Mouse (Mus musculus) brain, adult 2 months (tissue): ENCODE data around the gene Skor1.
A peak's percentile ranks its signal among the peaks of the same experiment; 100 is the strongest.

Experiments
- DNase-seq: peaks from one replicate; pipeline ENCODE4 v3.0.0; 2011; ENCODE audit warnings: low read depth, low spot score

Gene Skor1

GRCm38 (mm10) chr9:63091971-63092528 lies 56.7 kb downstream of the Skor1 start:
- DNase-seq, result peak; percentile 77

- DNase-seq, result peak; percentile 13
Observed at GRCm38 (mm10) chr9:63091101-63091921, 57.5 kb downstream of the Skor1 start.

DNA sequence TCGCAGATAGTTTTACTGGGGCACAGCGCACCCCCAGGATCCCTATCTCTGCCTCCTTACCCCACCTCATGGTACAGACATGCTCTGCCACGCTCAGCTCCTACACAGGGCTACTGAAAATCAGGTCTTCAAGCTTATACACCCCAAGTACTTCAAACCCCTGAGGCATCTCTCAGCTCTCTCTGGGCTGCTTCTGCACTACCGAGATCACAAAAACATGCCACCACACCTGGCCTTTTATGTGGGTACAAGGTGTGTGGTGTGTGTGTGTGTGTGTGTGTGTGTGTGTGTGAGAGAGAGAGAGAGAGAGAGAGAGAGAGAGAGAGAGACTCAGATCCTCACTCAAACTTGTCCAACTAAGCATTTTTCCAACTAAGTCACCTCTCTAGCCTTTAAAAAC lies 59.6 kb downstream of the Skor1 start:
- DNase-seq, result no peak
